Mouse (Mus musculus): ENCODE data around the gene Tmem223. TPM values are rescaled to one million over a fixed set of nuclear protein-coding genes. Genes with fewer than 3 reads are reported as not detected.

Tmem223 gene
- polyA plus RNA-seq (2015; fragmentation: Nextera tagmentation; extraction: Ambion mirVana) = 257 and 285 TPM in 2 replicates

DNA sequence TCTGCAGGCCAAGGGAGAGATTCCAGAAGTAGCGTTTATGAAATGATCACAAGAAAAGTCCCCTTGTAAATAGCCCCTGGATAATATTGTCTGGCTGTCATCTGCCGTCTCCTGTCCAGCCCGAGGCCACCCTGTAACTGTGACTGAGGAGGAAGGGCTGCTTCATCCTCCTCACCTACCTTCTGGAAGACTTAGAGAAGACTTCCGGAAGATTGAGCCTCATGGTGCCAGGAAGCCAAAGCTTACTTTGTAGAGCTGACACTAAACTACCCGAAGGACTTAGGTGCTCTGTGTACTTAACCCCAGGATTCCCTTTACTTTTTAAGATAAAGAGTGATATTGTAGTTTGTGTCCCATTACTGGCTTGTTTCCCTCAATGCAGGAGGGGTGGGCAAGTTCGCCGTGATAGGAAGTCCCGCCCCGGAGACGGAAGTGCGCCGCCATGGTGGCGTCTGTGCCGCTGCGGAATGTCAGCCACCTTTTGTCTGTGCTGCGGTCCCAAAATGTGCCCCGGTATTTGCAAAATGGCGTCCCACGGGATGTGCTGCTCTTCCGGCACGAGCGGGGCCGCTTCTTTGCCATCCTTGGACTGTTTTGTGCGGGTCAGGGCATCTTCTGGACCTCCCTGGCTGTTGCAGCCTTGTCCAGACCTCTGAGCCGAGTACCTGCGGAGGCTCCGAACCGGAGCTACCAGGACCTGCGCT, at the start of gene Tmem223:
Gene Tmem223 (plus strand): TSS at position 430 of the 704 bp plus-strand sequence.

DNA sequence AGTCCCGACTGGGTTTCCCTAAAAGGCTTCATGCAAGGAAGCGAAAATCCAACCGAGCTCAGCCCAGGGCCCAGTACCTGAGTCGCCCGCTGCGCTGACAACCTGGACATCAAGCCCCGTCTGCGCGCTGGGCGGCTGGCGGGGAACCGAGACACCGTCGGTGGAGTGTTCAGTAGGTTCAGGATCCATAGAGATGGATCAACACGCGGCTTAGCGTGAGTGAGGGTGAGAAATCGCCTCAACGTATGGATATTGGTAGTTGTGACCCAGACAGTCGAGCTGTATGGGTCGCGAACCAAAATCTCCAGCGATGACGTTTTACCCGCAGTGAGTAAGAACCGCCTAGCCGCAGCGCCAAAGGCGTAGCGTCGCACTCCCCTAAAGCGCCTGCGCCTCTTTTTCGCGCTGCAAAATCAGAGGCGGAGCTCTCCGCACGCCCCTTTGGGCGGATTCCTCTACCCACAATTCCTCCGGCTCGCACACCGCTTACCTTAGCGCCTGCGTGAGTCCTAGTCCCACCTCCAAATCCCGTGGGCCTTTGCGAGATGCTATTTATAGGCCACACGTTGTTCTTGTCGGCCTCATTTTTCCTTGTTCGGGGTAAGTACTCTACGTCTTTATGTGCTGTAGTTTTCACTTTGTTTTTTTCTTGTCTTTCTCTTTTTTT, 47.8 kb upstream of the Tmem223 start, which contains the start of gene Slc3a2:
Gene Slc3a2 (minus strand): TSS at position 463 of the 667 bp plus-strand sequence.

DNA sequence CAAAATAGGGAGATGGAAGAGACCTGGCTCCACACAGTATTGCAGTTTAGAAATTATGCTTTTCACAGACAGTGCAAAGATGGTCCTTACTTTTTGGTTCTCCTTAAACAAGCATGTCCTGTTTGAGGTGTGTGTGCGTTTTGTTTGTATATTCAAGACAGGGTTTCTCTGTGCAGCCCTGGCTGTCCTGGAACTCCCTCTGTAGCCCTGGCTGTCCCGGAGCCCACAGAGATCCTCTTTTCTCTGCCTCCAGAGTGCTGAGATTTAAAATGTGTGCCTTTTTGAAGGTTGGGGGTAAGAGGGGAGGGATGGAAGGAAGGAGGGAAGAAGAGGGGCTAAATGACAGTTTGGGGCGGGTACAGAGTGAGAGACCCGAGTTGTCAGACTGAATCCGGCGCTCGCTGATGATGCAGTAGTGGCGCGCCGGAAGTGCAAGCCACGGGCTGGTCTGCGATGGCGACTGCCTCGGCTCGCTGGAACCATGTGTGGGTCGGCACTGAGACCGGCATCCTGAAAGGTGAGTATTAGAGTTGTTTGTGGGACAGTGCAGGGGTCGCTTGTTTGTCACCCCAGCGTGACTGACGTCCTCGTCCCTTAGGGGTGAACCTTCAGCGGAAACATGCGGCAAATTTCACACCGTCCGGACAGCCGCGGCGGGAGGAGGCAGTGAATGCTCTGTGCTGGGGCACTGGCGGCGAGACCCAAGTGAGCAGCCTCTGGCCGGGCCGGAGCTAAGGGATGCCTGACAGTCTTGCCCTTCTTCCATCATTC, 35.2 kb upstream of the Tmem223 start, which contains the start of gene Wdr74:
Gene Wdr74 (plus strand): TSS at position 439 of the 771 bp plus-strand sequence.

DNA sequence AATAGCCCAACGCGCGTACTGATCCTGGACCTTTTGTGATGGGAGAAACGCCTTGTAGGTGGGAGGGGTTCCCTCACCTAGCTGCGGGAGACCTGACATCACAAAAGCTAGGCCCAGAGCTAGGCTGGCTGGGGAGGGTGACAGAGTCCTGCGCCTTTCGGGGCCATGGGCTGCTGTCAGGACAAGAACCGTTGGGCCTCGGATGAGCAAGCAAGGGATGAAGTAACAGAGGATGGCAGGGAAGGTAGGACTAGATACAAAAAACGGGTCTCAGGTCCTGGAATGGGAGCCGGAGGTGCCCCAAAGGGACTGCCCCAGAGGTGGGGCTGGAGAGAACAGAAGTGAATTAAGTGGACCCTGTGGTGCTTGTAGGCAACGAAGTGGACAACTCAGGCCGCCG, 30.2 kb upstream of the Tmem223 start, which contains the start of gene 1700092M07Rik:
Gene 1700092M07Rik (plus strand): TSS at position 116 of the 400 bp plus-strand sequence.

DNA sequence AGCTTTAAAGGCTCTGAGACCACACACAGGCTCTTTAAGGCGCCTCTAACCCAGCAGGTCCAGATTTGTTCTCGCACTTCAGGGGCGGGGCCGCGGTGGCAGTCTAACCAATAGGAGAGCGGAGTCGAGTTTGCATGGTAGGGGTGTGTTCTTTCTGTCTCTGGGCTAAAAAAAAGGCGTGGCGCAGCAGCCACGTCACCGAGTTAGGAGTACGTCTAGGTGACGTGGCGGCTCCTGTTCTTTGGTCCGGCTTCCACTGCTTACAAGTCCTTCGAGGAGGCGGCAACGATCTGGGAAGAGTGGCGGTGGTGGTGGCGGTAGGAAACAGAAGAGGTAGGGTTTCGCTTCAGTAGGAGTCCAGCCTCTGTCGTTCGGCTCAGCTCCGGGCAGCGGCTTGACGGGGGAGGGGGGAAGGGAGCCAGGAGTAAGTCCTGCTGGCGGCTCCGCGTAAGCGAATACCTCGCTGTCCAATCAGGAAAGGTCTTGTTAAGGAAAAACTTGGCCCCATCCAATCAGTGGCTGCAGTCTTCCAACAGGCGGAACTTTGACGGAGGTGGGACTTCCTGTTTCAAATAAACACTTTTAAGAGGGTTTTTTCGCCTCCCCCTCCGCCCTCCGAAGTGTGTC, 29.4 kb upstream of the Tmem223 start, which contains the start of gene Stx5a:
Gene Stx5a (plus strand): TSS at position 171 of the 627 bp plus-strand sequence.

DNA sequence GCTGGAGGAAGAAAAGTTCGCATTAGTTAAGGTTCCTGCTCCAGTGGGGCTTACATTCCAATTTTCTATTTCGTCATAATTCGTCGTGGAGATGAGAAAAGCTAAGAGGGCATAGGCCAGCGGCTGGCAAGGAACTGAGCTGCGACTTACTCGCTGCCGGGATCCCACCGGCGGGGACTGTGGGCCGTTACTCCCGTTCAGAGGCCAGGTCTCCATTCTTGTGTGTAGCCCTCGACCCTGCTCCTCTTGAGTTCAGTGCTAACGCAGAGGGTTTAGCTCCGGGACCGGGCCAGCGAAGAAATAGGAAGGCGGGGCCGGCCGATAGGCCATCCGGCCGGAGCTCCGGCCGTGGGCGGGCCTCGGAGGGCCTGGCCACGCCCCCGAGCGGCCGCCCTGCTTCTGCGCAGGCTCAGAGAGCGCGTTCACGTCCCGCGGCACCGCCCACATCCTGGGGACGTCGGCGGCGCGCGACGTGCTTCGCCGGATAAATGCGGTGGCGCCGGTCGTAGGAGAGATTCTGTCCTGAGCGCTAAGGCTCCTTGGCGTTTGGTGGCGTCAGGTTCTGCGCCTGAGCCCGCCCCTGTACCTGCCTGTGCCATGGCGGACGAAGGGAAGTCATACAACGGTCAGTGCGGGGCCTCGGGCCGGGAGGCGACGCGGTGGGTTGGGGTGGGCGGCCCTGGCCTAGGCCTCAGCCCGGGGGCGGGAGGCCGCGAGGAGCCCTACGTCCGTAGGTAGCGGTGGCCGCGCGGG, 14.0 kb upstream of the Tmem223 start, which contains the start of gene Nxf1:
Gene Nxf1 (plus strand): TSS at position 439 of the 753 bp plus-strand sequence.

DNA sequence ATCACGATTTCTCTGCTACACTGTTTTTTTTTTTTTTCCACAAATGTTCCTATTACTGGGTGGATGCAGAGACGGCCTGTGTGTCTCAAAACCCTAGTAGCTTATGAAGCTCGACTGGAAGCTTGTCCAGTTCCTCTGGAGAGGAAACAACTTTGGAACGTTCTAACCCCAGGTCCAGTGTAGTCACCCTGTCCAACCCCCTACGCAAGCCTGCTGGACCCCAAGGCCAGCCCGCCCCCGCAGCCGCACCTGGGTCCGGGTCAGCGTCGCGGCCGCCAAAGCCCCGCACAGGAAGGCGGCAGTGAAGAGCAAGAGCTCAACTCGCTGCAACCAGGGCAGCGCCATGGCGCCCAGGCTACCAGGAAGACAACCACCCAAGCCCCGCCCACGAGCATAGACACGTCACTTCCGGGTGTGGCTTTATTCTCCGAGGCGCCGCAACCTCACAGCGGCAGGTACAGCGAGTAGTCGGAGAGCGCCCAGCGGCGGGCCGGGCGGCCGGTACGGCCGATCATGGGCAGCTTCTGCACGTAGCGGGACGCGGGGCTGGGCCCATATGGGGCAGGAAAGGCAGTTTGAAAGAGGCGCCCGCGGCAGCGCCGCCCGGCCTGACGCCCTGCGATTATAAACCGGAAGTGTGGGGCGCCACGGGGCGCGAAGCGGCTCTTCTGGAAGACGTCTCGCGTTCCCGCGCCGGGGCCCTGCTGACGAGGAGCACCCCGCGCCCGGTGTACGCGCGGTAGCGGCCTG, 3.5 kb downstream of the Tmem223 start, which contains the start of gene Tmem179b:
Gene Tmem179b (minus strand): TSS at position 382 of the 750 bp plus-strand sequence.

DNA sequence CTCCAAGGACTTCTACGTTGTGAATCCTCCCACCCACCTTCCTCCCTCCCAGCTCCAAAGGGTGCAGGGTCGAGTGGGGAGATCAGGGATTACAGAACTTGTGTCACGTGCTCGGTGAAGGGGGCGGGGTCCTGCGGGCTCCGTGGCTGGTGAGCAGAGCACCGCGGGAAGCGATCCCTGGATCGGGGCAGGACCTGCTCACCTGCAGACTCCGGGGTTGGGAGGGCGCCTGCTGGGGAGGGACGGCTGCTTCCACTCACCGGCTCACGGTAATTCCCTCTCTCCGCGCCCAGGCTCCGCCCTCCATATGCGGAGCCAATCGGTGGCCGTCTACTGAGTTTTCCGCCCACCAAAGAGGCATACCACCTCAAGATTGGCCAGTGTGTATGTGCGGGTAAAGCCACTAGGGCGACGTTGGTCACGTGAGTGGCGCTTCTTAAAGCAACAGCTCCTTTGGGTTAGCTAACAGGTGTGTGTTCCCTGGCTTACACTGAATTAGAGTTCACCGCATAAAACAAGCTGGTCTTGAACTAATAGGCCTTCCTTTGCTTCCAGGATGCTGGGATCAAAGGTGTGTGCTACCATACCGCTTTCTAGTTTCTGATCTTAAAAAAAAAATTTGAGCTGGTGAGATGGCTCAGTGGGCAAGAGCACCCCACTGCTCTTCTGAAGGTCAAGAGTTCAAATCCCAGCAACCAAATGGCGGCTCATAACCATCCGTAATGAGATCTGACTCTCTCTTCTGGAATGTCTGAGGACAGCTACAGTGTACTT, 15.4 kb downstream of the Tmem223 start, which contains the start of gene Taf6l:
Gene Taf6l (minus strand): TSS at position 410 of the 774 bp plus-strand sequence.

DNA sequence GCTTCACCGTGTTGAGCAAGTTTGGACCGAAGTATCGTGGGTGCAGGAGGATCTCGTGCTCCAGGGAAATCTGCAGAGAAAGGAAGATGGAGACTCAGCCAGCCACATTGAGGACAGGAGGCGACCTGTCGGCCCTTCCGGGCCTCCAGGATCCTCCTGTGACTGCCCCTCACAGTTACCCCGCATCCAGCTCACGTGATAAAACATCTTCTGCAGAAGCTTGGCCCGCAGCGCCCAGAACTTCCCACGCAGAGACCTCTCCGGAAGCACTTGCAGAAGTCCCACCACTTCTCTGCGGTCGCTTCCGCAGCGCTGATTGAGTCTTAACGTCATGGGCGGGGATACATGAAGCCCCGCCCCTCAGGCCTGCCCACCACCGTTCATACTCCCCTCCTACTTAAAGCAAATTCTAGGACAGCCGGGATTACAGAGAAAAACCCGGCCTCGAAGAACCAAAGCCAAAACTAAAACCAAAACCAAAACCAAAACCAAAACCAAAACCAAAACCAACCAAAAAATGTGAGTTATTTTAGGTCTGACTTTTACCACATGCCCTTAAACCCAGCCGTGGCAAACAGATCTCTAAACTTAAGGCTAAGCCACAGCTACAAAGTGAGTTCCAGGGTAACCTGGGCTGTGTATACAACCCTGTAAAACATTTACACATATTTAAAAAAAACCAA, 27.6 kb downstream of the Tmem223 start, which contains the start of gene Polr2g:
Gene Polr2g (minus strand): TSS at position 314 of the 683 bp plus-strand sequence.

DNA sequence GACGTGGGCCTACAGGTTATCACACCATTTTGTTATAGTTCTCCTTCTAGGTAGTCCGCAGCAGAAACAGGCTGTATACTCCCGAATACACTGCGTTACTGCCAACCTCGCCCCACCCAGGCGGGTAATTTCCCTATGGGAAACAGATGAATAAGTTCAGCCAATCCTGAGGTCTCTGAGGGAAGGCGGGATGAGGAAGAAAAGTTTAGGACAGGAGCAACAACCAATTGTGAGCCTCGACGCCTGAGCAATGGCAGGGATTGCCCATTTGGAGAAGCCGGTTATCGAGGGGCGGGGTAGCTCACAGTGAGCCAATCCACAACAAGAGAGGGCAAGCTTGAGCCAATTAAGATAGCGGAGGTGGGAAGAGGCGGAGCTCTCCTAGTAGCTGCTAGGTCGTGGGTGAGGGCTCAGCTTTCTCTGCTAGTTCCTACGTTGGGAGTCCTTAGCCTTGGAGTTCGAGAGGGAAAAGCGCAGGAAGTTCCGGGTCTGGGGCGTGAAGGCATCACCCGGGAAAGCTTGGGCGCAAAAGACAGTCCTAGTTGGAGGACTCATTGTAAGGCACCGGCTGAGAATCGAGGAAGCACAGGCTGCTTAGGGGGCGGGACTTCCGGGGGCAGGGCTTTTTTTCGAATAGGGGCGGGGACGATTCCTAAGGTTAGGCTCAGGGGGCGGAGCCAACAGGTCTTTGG, 31.5 kb downstream of the Tmem223 start, which contains the start of gene Zbtb3:
Gene Zbtb3 (plus strand): TSS at position 426 of the 692 bp plus-strand sequence.

DNA sequence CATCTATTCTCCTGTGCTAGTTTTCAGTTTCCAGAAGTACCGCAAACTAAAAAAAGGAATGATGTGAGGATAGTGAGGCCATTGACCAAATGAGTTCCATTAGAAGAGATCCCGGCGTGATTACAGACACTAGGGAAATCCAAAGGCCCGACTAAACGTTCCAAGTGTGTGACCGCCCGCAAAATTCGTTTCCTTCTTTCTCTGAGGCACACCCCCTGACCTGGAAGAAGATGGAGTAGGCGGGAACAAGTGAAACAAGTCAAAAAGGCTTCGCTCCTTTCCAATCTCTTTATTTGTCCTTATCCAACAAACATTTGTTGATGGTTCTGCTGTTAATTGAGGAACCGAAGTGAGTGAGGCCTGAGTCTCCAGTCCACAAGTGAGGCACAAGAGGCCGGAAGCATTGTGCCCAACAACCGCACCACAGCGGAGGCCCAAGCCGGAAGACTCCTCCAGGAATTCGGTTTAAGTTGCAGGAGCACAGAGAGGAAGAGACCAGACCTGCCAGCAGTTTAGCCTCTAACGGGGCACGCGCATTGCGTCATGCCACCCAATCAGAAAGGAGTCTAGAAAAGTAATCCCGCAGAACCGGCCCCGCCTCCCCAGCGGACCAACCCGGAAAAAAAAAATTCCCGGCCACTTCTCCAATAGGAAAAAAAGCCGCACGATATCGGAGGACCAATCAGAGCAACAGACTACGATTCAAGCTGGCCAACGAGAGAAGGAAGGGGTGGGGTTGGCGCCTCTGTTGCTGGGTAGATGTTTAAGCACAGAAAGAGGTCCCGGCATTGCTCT, 48.2 kb downstream of the Tmem223 start, which contains the start of gene Ttc9c:
Gene Ttc9c (minus strand): TSS at position 533 of the 795 bp plus-strand sequence.

DNA sequence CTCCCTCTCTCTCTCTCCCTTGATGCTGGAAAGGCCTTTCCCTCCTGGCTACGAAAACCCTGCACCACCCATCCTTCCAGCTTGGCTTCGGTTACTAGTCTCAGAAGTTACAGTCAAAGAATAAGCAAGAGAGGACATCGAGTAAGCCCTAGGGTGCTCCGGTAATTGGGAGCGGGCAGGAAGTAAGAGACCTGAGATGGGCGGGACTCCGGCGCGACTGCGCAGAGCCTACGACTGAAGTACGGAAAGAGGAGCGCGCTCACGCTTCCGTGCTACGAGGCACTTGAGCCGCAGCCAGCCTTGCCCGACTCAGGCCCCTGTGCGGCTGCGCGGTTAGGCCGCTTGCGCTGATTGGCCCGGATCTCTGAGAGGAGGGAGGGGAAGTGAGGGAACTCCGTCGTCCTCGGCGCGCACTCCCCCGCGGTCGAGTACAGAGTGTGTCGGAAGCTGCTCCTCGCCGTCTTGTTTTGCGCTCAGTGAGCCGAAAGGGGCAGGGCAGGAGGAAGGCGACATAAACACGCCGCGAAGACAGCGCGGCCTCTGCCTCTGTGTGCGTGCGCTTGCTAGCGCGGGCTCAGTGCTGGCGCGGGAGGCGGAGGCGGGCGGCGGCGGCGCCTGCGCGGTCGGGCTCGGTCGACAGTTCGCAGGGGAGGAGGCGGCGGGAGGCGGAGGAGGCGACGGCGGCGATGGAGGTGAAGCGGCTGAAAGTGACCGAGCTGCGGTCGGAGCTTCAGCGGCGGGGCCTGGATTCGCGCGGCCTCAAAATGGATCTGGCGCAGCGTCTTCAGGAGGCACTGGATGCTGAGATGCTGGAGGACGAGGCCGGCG, 49.0 kb downstream of the Tmem223 start, which contains the start of gene Hnrnpul2:
Gene Hnrnpul2 (plus strand): TSS at position 415 of the 828 bp plus-strand sequence.

Measured in neural tube, postnatal 0 days (tissue).